Mouse (Mus musculus) left cerebral cortex, adult 18-20 months (tissue): ENCODE measurements around the gene Ndufv1. TPM values are rescaled to one million over a fixed set of nuclear protein-coding genes. Genes with fewer than 3 reads are reported as not detected.
"Not testable (repeated sequence)": the region's sequence is repeated elsewhere in the genome, so short reads cannot be mapped to it uniquely, and the experiment has no call there.

Experiments used
- DNase-seq, 2 experiments: peaks; one replicate each; pipeline ENCODE4 v3.0.0; 2021 to 2022; ENCODE audit warnings: low spot score in 2 of 2, mixed read lengths in 1 of 2
- total RNA-seq, 2 experiments: library from RNA; stranded (reverse); gene quantifications; 2 replicates each; pipeline ENCODE4 v1.2.3; 2021

Ndufv1 gene
- total RNA-seq, 2 experiments from 2014 or later: 265 to 266 TPM

- DNase-seq: no peak
Observed at GRCm38 (mm10) chr19:3980917-3981316, 31.7 kb downstream of the Ndufv1 start.

- DNase-seq: peak; percentile 70 to 84
Observed at GRCm38 (mm10) chr19:3980309-3980708, 32.3 kb downstream of the Ndufv1 start.

- DNase-seq: no peak
Observed at GRCm38 (mm10) chr19:3975866-3976265, 36.7 kb downstream of the Ndufv1 start.

- DNase-seq: not testable (repeated sequence)
Observed at GRCm38 (mm10) chr19:3974608-3975007, 38.0 kb downstream of the Ndufv1 start.

DNA sequence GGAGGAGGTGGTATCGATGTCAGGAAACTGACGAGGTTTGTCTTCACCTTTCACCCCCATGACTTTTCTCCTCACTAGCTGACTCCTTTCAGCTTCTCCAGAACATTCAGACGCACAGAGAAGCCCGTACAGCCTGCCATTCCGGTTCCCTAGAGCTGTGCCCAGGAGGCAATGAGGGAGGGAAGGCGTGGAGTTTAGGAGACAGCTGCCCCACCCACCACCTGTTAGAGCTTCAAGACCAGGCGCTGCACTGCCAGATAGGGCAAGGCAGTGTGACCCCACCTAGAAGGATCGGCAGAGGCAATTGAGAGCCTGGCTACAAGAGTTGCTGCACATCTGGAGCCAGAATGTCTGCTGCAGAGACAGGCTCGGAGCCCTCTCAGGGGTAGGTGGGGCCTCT lies 40.4 kb downstream of the Ndufv1 start, which contains the start of gene Aldh3b2:
Aldh3b2 (plus strand) TSS at position 100 of the 400 bp plus-strand sequence.
- DNase-seq: no peak

GRCm38 (mm10) chr19:3967258-3967657 lies 45.3 kb downstream of the Ndufv1 start:
- no peak for DNase-seq

GRCm38 (mm10) chr19:3966330-3967075 lies 46.1 kb downstream of the Ndufv1 start:
- no peak for DNase-seq

DNA sequence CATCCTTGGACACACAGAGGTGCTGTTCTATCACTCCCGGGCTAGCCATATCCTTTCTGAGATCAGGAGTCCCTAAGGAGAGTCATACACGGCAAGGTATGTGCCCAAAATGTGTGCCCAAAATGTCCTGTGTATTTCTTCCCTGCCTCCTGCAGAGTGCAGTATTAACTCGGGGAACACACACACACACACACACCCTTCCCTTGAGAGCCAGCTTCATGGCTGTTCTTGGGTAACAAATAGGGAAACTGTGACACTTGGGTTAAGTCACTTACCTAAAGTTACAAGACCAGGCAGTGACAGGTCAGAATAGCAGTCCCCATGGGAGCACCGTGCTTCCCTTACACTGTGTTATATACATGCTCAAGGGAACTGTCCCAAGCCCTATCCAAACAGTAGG lies 48.6 kb downstream of the Ndufv1 start:
- DNase-seq: no peak

GRCm38 (mm10) chr19:3962469-3962868 lies 50.1 kb downstream of the Ndufv1 start:
- no peak for DNase-seq

DNA sequence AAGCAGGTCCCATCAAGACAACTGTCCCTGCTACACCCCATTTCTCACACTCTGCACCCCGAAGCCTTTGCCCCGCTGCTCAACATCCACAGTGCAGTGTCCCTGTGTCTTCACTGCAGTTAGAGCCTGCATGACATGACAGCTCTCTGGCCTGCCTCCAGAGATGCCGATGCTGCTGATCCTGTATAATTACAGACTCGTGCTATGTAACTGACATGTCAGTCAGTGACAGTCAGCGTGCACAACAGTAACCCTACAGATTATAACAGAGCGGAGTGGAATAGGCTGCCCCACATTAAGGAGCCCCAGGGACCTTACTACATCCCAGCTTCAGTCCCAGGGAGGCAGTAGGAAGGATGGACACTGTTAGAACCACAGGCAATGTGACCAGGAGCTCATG lies 50.8 kb downstream of the Ndufv1 start:
- not testable (repeated sequence) for DNase-seq

- DNase-seq: no peak
Observed at GRCm38 (mm10) chr19:3960211-3960610, 52.4 kb downstream of the Ndufv1 start.

GRCm38 (mm10) chr19:3959030-3959429 lies 53.6 kb downstream of the Ndufv1 start:
- DNase-seq: no peak

GRCm38 (mm10) chr19:3958470-3958869 lies 54.1 kb downstream of the Ndufv1 start, which contains the start of gene Aldh3b3:
TSS of gene Aldh3b3 (plus strand) at chr19:3958645.
- no peak for DNase-seq

Other genes with a start within 250 kb of the Ndufv1 start
- gene Kmt5b, start 245.4 kb downstream of the Ndufv1 start, total RNA-seq: 10 to 100 TPM; 48.8 to 49.8 TPM
- 10 to 100 TPM; 82.4 to 88.0 TPM for gene Chka, start 161.0 kb downstream of the Ndufv1 start, total RNA-seq
- 10 to 100 TPM; 22.4 to 23.0 TPM for gene Tcirg1, start 105.7 kb downstream of the Ndufv1 start, total RNA-seq
- 100 to 1,000 TPM; 141 to 148 TPM for gene Ndufs8, start 100.0 kb downstream of the Ndufv1 start, total RNA-seq
- gene Aldh3b1, start 83.0 kb downstream of the Ndufv1 start, total RNA-seq: 1 to 10 TPM; 3.0 to 4.2 TPM
- 10 to 100 TPM; 14.6 to 16.6 TPM for gene Unc93b1, start 77.6 kb downstream of the Ndufv1 start, total RNA-seq
- under 1 TPM in 1 of 2 experiments, not detected in 1; 0.23 TPM for gene Aldh3b3, start 54.2 kb downstream of the Ndufv1 start, total RNA-seq
- gene Aldh3b2, start 40.5 kb downstream of the Ndufv1 start, total RNA-seq: 1 to 10 TPM; 1.1 to 1.3 TPM
- 1 to 10 TPM; 2.6 to 5.2 TPM for gene Acy3, start 26.2 kb downstream of the Ndufv1 start, total RNA-seq
- gene Tbx10, start 20.1 kb downstream of the Ndufv1 start, total RNA-seq: not detected
- 10 to 100 TPM in 1 of 2 experiments, 1 to 10 TPM in 1; 8.9 to 10.8 TPM for gene Nudt8, start 12.2 kb downstream of the Ndufv1 start, total RNA-seq
- gene Gm49405, start 12.2 kb downstream of the Ndufv1 start, total RNA-seq: 1 to 10 TPM; 1.0 to 1.5 TPM
- gene Doc2g, start 9.5 kb downstream of the Ndufv1 start, total RNA-seq: 1 to 10 TPM; 3.5 to 4.9 TPM
- 100 to 1,000 TPM; 353 to 399 TPM for gene Gstp1, start 25.2 kb upstream of the Ndufv1 start, total RNA-seq
- 10 to 100 TPM; 40.5 to 55.2 TPM for gene Gstp2, start 33.2 kb upstream of the Ndufv1 start, total RNA-seq
- not detected for gene Gstp3, start 46.8 kb upstream of the Ndufv1 start, total RNA-seq
- gene Cabp2, start 68.8 kb upstream of the Ndufv1 start, total RNA-seq: not detected
- 10 to 100 TPM; 33.6 to 37.3 TPM for gene Cdk2ap2, start 84.4 kb upstream of the Ndufv1 start, total RNA-seq
- gene Pitpnm1, start 87.2 kb upstream of the Ndufv1 start, total RNA-seq: 100 to 1,000 TPM; 210 to 214 TPM
- 100 to 1,000 TPM; 121 to 126 TPM for gene Aip, start 113.1 kb upstream of the Ndufv1 start, total RNA-seq
- under 1 TPM; 0.12 TPM for gene Gpr152, start 127.0 kb upstream of the Ndufv1 start, total RNA-seq
- under 1 TPM; 0.26 to 0.63 TPM for gene Cabp4, start 131.2 kb upstream of the Ndufv1 start, total RNA-seq
- 10 to 100 TPM; 77.9 to 81.3 TPM for gene Coro1b, start 135.8 kb upstream of the Ndufv1 start, total RNA-seq
- 1 to 10 TPM; 1.3 to 2.3 TPM for gene Ptprcap, start 140.8 kb upstream of the Ndufv1 start, total RNA-seq
- 10 to 100 TPM; 32.5 to 34.5 TPM for gene Rps6kb2, start 150.5 kb upstream of the Ndufv1 start, total RNA-seq
- gene Carns1, start 162.7 kb upstream of the Ndufv1 start, total RNA-seq: 1 to 10 TPM; 5.1 to 9.2 TPM
- gene Tbc1d10c, start 178.5 kb upstream of the Ndufv1 start, total RNA-seq: 1 to 10 TPM; 1.0 to 1.1 TPM
- gene Ppp1ca, start 179.3 kb upstream of the Ndufv1 start, total RNA-seq: 100 to 1,000 TPM; 303 to 333 TPM
- 10 to 100 TPM in 1 of 2 experiments, 1 to 10 TPM in 1; 7.2 to 10.1 TPM for gene Rad9a, start 188.9 kb upstream of the Ndufv1 start, total RNA-seq
- 1 to 10 TPM; 1.5 to 1.9 TPM for gene Clcf1, start 201.4 kb upstream of the Ndufv1 start, total RNA-seq
- not detected for gene AC109138.7, start 201.6 kb upstream of the Ndufv1 start, total RNA-seq
- gene Pold4, start 219.1 kb upstream of the Ndufv1 start, total RNA-seq: 10 to 100 TPM; 13.4 to 18.2 TPM